Mouse (Mus musculus): ENCODE data around the gene Fam174b. TPM values are rescaled to one million over a fixed set of nuclear protein-coding genes. Genes with fewer than 3 reads are reported as not detected.

The Fam174b gene
- polyA plus RNA-seq (2015; fragmentation: Nextera tagmentation; extraction: Ambion mirVana) = 37.0 and 37.6 TPM in 2 replicates

GRCm38 (mm10) chr7:73740111-73741035 lies at the start of gene Fam174b:
Gene Fam174b (plus strand): TSS chr7:73740302.
- peak; percentile 83 for ATAC-seq (ENCODE audit: low FRiP score)
- H3K27ac ChIP-seq (replicated peaks) = peak within 1 kb of the TSS; percentile 90
- H3K4me3 ChIP-seq (replicated peaks) = peak within 1 kb of the TSS; percentile 57
- H3K27me3 ChIP-seq (replicated peaks) = no peaks in the 10 kb centered on the region; the same call in 1 of the 2 replicates
- peaks cover 34% of the 10 kb centered on the region for H3K4me1 ChIP-seq
- peak within 1 kb of the TSS; percentile 75 for H3K4me2 ChIP-seq
- WGBS = under 1% methylated on average over 94 of the region's 94 CpGs
- no peaks in the 10 kb centered on the region for H3K36me3 ChIP-seq
- H3K9me3 ChIP-seq (replicated peaks) = no peaks in the 10 kb centered on the region
- H3K9ac ChIP-seq (replicated peaks) = peak within 1 kb of the TSS; percentile 61

- ATAC-seq (ENCODE audit: low FRiP score) = no peak
- 86% methylated on average over 3 of the region's 3 CpGs for WGBS
- no peak overlapping the region for H3K9ac ChIP-seq (replicated peaks)
These were observed 43.0 kb upstream of the Fam174b start for GRCm38 (mm10) chr7:73697092-73697491.

GRCm38 (mm10) chr7:73704305-73704704 lies 35.8 kb upstream of the Fam174b start:
- no peak overlapping the region for H3K9ac ChIP-seq (replicated peaks)
- no peak overlapping the region for H3K4me3 ChIP-seq (replicated peaks)
- H3K27me3 ChIP-seq (replicated peaks) = no peaks in the 10 kb centered on the region
- no peak overlapping the region for H3K27ac ChIP-seq (replicated peaks)
- no peaks in the 10 kb centered on the region for H3K9me3 ChIP-seq (replicated peaks)
- H3K36me3 ChIP-seq = no peaks in the 10 kb centered on the region
- no peaks in the 10 kb centered on the region for H3K4me1 ChIP-seq
- H3K4me2 ChIP-seq = no peak overlapping the region
- no peak for ATAC-seq (ENCODE audit: low FRiP score)

More at GRCm38 (mm10) chr7:73697092-73697491, 43.0 kb upstream of the Fam174b start:
- Histone ChIP-seq H3K4me3 (replicated peaks) (no peak overlapping the region), H3K27me3 (replicated peaks) (no peaks in the 10 kb centered on the region), H3K4me1 (no peaks in the 10 kb centered on the region), H3K9me3 (replicated peaks) (no peaks in the 10 kb centered on the region), H3K4me2 (no peak overlapping the region), H3K36me3 (no peaks in the 10 kb centered on the region), H3K27ac (replicated peaks) (no peak overlapping the region)

- Histone ChIP-seq H3K4me2 (no peak overlapping the region), H3K4me1 (0 out of 2 replicates have a peak, but pooled peaks cover 4% of the 10 kb centered on the region), H3K36me3 (no peaks in the 10 kb centered on the region), H3K9ac (replicated peaks) (no peak overlapping the region), H3K9me3 (replicated peaks) (no peaks in the 10 kb centered on the region; the same call in 1 of the 2 replicates), H3K4me3 (replicated peaks) (no peak overlapping the region), H3K27me3 (replicated peaks) (no peaks in the 10 kb centered on the region), H3K27ac (replicated peaks) (no peak overlapping the region)
- WGBS = 90% methylated on average over 8 of the region's 8 CpGs
- ATAC-seq (ENCODE audit: low FRiP score) = no peak
These were observed 26.6 kb upstream of the Fam174b start for GRCm38 (mm10) chr7:73713506-73713905.

GRCm38 (mm10) chr7:73715928-73716749 lies 24.0 kb upstream of the Fam174b start:
- Histone ChIP-seq H3K27me3 (replicated peaks) (no peaks in the 10 kb centered on the region), H3K27ac (replicated peaks) (no peak overlapping the region; the same call in 1 of the 2 replicates), H3K4me3 (replicated peaks) (no peak overlapping the region), H3K4me1 (0 out of 2 replicates have a peak, but pooled peaks cover 4% of the 10 kb centered on the region), H3K9ac (replicated peaks) (no peak overlapping the region), H3K36me3 (no peaks in the 10 kb centered on the region), H3K4me2 (no peak overlapping the region), H3K9me3 (replicated peaks) (no peaks in the 10 kb centered on the region; the same call in 1 of the 2 replicates)
- 42% methylated on average over 15 of the region's 15 CpGs for WGBS
- ATAC-seq (ENCODE audit: low FRiP score) = peak; percentile 69; the same call in 1 of the 2 replicates

- ATAC-seq (ENCODE audit: low FRiP score) = no peak
- H3K4me3 ChIP-seq (replicated peaks) = no peak overlapping the region
- WGBS = 59% methylated on average over 3 of the region's 3 CpGs
- H3K27ac ChIP-seq (replicated peaks) = no peak overlapping the region
- H3K4me2 ChIP-seq = no peak overlapping the region
- no peaks in the 10 kb centered on the region for H3K27me3 ChIP-seq (replicated peaks)
- no peaks in the 10 kb centered on the region; the same call in 1 of the 2 replicates for H3K9me3 ChIP-seq (replicated peaks)
- no peaks in the 10 kb centered on the region for H3K36me3 ChIP-seq
- 0 out of 2 replicates have a peak, but pooled peaks cover 4% of the 10 kb centered on the region for H3K4me1 ChIP-seq
- H3K9ac ChIP-seq (replicated peaks) = no peak overlapping the region
These were observed 23.3 kb upstream of the Fam174b start for GRCm38 (mm10) chr7:73716841-73717240.

GRCm38 (mm10) chr7:73718031-73718430 lies 22.1 kb upstream of the Fam174b start:
- Histone ChIP-seq H3K36me3 (no peaks in the 10 kb centered on the region), H3K4me1 (no peaks in the 10 kb centered on the region), H3K9me3 (replicated peaks) (no peaks in the 10 kb centered on the region; the same call in 1 of the 2 replicates), H3K4me3 (replicated peaks) (no peak overlapping the region), H3K27me3 (replicated peaks) (no peaks in the 10 kb centered on the region), H3K4me2 (no peak overlapping the region), H3K9ac (replicated peaks) (no peak overlapping the region), H3K27ac (replicated peaks) (no peak overlapping the region)
- 80% methylated on average over 10 of the region's 10 CpGs for WGBS
- no peak for ATAC-seq (ENCODE audit: low FRiP score)

- WGBS = 68% methylated on average over 5 of the region's 5 CpGs
- no peaks in the 10 kb centered on the region for H3K36me3 ChIP-seq
- H3K4me1 ChIP-seq = no peaks in the 10 kb centered on the region
- no peaks in the 10 kb centered on the region; the same call in 1 of the 2 replicates for H3K9me3 ChIP-seq (replicated peaks)
- H3K4me2 ChIP-seq = no peak overlapping the region
- H3K27me3 ChIP-seq (replicated peaks) = no peaks in the 10 kb centered on the region
- H3K27ac ChIP-seq (replicated peaks) = no peak overlapping the region
- ATAC-seq (ENCODE audit: low FRiP score) = no peak
- no peak overlapping the region for H3K9ac ChIP-seq (replicated peaks)
- no peak overlapping the region for H3K4me3 ChIP-seq (replicated peaks)
These were observed 21.6 kb upstream of the Fam174b start for GRCm38 (mm10) chr7:73718497-73719007.

GRCm38 (mm10) chr7:73721046-73721445 lies 19.1 kb upstream of the Fam174b start:
- no peaks in the 10 kb centered on the region for H3K36me3 ChIP-seq
- no peaks in the 10 kb centered on the region; the same call in 1 of the 2 replicates for H3K9me3 ChIP-seq (replicated peaks)
- no peak overlapping the region for H3K4me2 ChIP-seq
- no peak overlapping the region for H3K4me3 ChIP-seq (replicated peaks)
- no peak overlapping the region for H3K9ac ChIP-seq (replicated peaks)
- no peaks in the 10 kb centered on the region for H3K27me3 ChIP-seq (replicated peaks)
- H3K4me1 ChIP-seq = no peaks in the 10 kb centered on the region
- 46% methylated on average over 3 of the region's 3 CpGs for WGBS
- no peak for ATAC-seq (ENCODE audit: low FRiP score)
- H3K27ac ChIP-seq (replicated peaks) = no peak overlapping the region

GRCm38 (mm10) chr7:73721764-73722163 lies 18.3 kb upstream of the Fam174b start:
- no peak overlapping the region for H3K4me2 ChIP-seq
- H3K9me3 ChIP-seq (replicated peaks) = no peaks in the 10 kb centered on the region; the same call in 1 of the 2 replicates
- no peak for ATAC-seq (ENCODE audit: low FRiP score)
- 80% methylated on average over 3 of the region's 3 CpGs for WGBS
- H3K4me3 ChIP-seq (replicated peaks) = no peak overlapping the region
- no peaks in the 10 kb centered on the region for H3K27me3 ChIP-seq (replicated peaks)
- H3K4me1 ChIP-seq = no peaks in the 10 kb centered on the region
- no peak overlapping the region for H3K9ac ChIP-seq (replicated peaks)
- H3K27ac ChIP-seq (replicated peaks) = no peak overlapping the region
- no peaks in the 10 kb centered on the region for H3K36me3 ChIP-seq

GRCm38 (mm10) chr7:73729913-73730312 lies 10.2 kb upstream of the Fam174b start:
- no peaks in the 10 kb centered on the region for H3K9me3 ChIP-seq (replicated peaks)
- no peak overlapping the region for H3K4me3 ChIP-seq (replicated peaks)
- ATAC-seq (ENCODE audit: low FRiP score) = no peak
- no peak overlapping the region for H3K4me2 ChIP-seq
- H3K27me3 ChIP-seq (replicated peaks) = no peaks in the 10 kb centered on the region
- H3K4me1 ChIP-seq = 0 out of 2 replicates have a peak, but pooled peaks cover 6% of the 10 kb centered on the region
- no peak overlapping the region for H3K27ac ChIP-seq (replicated peaks)
- H3K36me3 ChIP-seq = no peaks in the 10 kb centered on the region
- no peak overlapping the region for H3K9ac ChIP-seq (replicated peaks)
- WGBS = 37% methylated on average over 7 of the region's 7 CpGs
